Mouse (Mus musculus) spleen, postnatal 4 days (tissue): ENCODE measurements around the gene Slc26a1.
A peak's percentile ranks its signal among the peaks of the same experiment; 100 is the strongest.

Experiments used
- DNase-seq, 2 experiments: peaks; one replicate each; pipeline ENCODE4 v3.0.0; 2022; ENCODE audit warnings: low spot score in 2 of 2

Slc26a1 gene

DNA sequence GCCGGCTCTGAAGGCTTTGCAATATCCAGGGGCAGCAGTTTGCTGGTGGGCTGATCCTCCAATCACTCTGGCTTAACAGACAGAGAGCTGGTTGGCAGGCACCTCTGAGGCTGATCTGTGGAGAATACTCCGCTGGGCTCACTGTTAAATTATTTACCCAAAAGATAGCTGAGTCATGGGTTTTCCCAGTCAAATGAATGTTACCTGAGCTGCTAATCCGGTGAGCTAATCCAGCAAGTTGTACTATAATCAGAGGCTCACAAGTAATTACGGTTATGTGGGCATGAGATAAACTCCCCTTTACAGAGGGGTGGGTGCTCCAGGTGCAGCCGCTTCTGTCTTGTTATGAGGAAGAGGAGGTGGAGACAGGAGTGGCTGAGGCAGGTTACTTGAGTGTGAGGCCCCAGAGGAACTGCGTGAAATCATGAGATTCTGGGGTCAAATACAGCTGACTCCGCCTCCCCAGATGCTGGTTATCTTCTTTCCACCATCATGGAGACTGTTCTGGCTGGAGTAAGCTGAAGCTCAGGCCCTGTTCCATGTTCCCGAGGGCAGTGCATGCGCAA is at the start of gene Slc26a1:
TSS of gene Slc26a1 (minus strand) at position 319 of the 566 bp plus-strand sequence.
- no peak for DNase-seq

DNA sequence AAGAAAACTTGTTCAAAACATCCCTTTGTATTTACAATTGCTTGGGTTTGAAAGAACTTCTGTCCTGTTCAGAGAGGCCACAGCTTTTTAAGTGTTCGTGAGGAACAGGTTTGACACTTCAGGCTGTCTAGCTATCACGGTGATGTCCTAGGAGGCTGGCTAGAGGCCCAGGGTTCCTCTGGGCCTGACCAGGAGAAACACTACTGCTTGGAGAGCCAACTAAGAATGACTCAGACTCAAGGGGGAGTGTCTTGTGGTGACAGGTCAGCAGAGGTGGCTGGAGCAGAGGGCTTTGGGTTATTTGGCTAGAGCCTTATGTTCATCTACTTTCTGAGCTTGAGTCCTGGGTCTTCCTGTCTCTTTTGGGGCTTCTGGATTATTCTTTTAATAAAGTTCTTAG is 48.6 kb upstream of the Slc26a1 start:
- no peak for DNase-seq

DNA sequence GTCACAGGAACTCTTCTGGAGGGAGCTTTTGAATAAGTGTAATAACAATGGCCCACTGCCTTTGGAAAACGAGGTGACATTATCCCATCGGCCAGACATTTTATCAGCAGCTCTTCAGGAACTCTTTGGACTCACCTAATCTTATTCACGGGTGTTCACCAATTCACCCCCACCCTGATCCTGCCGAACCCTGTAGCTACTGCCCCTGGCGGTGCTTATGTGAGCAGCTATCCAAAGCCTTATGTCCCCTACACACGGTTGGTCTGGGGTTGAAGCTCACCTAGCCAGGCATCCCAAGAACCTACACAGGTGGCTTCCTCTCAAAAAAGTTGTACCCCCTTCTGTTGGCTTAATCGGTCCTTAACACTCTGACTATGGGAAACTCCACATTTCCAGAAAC is 44.4 kb upstream of the Slc26a1 start:
- DNase-seq: no peak

DNA sequence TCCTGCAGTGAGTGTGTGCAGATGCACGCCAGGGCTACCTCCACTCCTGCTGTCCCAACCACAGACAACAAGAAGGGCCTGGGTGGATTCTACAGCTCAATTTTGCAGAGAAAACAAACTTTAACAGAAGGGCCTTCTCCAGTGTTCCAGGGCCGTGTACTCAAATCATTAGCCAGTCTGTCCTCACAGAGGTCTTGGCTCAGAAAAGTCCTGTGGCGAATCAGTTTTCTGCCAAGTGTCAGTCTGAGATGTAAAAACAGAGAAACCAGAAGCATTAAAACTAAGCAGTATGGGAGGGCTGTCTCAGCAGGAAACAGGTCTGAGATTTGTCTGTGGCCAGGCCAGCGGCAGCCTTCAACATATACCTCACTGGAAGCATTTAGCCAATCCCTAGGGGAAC is 42.7 kb upstream of the Slc26a1 start:
- no peak for DNase-seq

DNA sequence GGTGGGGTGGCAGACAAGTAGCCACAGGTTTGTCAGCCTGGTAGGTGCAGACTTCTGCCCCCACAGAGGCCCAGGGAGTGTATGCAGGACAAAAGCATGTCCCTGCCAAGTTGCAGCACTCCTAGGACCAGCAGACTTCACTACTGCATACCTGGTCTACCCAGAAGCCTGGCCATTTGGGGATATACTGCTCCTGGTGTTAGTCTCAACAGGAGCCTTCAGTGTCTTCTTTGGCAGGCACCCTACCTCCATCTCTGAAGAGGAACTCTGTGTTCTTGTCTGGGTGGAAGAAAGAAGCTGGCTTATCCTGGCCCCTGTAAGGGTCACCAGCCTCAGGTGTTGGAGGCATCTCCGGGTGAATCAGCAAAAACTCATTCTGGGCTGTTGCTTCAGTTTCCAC is 40.6 kb upstream of the Slc26a1 start:
- no peak for DNase-seq

DNA sequence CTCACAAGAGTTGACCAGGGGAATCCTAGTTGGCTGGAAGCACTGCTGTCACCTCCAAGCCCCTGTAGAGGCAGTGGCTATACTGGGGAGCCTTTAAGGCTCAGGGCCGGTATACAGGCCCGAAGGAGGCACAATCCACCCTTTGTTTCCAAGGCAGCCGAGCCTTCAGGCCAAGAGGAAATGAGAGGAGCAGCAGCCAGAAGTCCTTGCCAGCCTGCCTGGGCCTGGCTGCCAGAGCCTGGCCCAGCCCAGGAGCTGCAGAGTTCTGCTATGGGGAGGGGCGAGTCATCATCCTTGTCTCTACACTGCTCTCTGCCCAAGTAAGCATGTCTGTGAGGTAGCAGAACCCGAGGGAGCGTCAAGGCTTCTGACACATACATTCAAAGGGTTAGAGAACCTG is 38.8 kb upstream of the Slc26a1 start:
- no peak for DNase-seq

DNA sequence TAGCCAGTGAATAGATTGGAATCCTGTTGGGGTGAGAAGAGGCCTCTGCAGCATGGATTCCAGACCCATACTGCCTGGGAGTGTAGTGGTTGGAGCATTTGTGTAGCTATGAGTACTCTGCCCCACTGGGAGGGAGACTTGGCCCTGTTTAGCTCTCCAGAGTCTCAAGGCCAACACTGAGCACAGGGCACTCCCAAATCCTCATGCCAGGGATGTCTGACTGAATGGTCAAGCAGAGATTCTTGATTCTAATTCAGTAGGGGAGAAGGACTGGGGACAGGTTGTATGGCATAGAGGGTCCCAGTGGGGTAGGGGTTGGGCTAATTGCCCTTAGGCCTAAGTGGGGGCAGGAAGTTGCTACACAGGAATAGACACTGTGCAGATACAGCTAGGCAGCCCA is 38.3 kb upstream of the Slc26a1 start:
- no peak for DNase-seq

DNA sequence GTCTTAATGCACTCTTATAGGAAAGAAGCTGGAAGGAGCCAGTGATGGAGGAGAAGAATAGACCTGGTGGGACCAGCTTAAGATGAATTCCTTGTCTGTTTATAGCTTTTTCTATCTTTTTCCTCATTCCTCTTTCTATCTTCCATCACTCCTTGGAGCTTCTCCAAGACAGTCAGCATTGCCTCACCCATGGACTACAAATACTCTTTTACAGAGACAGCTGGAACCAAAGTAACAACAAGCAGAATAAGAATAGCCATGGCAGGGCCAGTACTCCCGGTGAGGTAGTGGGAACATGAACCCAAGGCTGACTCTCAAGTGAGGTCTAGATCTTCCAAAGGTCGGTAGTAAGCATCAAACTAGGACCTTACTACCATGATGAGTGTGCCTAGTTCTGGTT is 37.7 kb upstream of the Slc26a1 start:
- no peak for DNase-seq

DNA sequence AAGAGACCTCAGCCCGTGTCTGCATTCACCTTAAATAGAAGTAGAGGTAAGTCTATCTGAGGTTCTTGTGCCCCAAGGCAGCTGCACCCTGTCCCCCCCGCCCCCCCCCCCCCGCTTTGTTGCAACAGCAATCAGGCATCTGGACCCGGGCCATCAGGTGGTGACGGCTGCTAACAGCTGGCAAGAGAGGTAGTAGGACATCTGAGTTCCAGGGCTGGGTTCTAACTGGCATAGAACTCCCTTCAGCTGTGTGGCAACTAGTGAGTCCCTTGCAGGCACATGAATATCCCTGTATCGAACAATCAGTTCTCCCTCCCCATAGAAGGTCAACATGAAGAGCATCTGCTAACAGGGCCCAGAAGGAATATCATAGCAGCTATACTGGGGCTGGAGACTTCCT is 36.6 kb upstream of the Slc26a1 start:
- DNase-seq: no peak

DNA sequence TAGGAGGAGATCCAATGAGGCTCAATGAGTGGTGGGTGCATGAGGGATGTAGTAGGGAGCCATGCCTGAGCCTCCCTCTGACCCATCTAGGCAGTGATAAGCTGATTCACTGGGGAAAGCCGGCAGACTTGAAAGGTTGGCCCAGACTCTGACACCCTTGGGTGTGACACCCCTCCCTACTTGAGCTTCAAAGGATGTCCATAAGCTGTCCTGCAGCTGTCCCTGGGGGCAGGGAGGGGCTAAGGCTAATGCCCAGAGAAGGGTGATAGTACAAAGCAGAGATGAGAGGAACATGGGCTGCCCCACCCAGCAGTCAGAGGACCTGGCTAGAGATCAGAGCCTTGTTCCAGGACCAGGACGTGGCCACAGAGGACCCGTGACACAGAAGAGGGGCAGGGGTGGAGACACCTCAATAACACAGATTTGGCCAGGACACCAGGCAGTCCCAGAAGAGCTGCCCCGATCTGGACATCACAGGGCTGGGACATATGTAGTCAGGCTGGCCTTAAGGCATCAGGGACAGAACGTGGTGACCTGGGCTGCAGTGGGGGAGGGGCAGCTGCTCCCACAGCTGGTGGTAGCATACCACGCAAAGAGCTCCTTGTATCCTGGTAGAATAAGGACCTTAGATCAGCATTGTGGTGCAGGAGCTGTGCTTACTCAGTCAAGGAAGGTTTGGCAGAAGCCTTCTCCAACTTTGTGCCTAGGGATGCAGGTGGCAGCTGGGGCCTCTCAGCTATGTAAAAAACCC is 33.8 kb upstream of the Slc26a1 start:
- no peak for DNase-seq

DNA sequence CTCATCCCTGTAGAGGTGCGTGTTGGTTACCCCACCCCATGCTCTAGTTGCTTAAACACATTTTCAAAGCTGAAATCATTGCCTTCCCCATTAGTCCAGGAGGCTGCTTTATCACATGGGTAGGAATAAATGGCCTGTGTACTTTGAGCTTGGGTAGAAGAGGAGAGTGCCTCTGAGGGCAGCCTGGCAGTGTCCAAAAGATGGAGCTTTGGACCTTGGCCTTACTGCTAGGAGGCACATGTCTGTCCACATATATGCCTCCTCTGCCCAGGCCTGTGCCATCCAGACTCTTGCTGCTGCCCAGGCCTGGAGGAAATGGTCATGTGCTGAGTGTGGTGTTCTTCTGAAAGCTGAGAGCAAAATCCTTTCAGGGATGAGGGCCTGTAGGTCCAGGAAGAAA is 33.0 kb upstream of the Slc26a1 start:
- no peak for DNase-seq

DNA sequence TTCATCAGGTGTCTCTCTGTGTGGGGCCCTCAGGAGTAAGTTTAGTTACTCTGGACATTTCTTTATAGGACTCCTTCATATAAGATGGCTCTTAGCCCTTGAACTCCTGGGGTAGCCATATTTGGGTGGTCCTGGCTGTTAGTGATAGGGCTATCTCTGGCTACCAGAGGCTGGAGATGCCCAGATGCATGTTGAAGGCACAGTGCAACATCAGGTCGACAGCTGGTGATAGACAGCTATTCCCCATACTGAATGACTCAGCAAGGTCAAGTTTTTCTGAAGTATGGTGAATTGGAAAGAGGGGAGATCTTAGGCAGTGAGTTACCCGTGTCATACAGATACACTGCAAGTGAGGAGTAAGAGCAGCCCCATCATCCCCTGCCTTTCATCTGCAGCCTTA is 32.4 kb upstream of the Slc26a1 start:
- no peak for DNase-seq

DNA sequence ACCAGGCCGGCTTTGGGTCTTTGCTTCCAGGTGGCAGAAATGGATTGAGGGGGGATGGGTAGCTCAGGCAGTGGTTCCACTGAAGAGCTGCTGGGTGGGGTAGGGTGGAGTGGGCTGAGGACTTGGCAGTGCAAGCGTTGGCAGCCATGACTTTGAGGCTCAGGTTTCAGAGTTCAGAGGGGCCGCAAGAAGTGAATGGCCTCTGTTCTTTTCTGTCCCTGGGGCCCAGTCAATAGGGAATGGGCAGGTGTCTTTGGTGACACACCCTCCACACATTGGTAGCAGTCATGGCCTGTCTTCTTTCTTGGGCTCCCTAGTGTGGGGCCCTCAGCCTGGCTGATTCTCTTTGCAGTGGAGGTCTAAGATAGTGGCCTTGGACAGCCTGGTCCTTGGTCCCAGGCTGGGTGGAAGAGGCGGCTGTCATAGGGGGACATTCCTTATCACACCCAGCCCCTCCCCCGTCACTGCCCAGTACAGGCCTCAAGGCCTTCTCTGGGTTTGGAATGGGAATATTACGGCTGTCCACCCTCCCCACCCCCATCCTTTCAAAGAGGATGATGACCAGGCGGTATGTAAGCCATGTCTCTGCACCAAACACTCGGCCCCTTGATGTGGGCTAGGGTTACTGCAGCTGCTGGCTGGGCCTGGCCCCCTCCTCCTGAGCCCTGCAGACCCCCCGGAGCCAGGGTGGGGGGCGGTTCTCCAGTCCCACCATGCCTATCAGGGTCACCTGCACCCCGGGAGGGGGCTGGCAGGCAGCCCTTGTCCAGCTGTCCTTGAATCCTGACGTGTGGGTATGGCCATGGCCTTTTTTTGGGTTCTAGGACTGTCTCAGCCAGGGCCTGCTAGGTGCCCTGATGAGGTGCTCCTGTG is 28.6 kb upstream of the Slc26a1 start:
- no peak for DNase-seq

DNA sequence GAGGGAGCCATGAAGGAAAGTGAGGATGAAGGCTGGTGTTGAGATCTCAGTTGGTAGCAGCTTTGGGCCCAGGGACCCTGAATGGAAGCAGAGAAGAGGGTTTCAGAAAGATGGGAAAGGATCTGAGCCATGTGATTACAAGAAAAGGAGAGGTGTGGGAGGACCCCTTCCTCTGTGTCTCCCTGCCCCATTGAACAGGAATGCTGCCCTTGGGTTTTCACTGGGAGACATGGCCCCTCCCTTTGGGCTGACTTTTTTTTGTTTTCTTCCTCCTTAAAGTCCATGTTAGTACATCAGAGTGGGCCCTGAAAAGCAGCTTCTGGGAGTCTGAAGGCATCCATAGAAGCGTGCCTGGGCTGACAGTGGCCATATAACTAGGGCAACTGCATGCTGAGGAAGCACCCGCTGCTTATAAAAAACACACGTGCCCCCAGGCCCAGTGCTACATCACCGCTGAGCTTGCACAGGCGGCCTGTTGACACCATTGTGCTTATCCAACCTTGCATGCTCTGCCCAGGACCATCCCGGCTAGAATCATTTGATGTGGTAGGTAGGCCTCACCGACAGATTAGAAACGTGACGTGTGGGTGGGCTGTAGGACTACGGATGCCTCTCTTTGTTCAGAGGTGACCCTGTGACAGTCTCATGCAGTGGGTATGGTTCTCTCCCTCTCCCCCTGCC is 26.1 kb upstream of the Slc26a1 start:
- DNase-seq: no peak

DNA sequence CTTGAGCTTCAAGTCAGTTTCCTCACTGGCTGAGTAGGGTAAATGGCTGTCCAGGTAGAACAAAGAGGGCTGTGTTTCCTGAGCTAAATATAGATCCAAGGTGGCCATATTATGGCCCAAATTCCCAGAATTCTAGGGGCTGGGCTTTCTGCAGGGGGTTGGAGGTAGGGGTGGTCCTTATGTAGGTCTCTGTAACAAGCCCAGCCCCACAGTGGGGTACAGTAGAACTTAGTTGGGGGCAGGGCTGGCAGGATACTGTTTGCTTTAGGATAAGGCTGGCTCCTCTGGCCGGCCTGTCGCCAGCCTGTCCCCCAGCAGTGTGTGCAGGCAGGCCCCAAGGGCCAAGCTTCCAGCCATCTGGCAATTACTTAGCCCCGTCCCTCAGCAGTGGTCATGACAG is 25.0 kb upstream of the Slc26a1 start:
- no peak for DNase-seq

DNA sequence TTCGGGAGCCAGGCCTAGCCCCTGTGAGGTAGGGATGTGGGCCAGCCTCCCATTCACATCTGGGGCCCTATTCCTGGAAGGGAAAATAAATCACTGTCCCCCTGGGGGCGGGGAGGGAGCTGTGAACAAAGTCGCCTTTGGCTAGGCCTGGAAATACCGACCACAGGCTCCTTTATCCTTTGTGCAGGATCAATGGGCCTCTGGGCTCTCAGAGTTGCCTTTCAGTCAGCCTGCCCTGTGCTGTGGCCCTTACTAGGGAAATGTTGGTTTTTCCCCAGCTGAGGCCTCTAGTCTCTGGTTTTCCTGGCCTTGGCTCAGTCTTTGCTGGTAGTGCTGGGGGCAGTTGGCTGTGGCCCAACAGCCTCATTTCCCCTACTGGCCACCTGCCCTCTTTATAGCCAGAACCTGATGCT is 22.0 kb upstream of the Slc26a1 start:
- DNase-seq: no peak

DNA sequence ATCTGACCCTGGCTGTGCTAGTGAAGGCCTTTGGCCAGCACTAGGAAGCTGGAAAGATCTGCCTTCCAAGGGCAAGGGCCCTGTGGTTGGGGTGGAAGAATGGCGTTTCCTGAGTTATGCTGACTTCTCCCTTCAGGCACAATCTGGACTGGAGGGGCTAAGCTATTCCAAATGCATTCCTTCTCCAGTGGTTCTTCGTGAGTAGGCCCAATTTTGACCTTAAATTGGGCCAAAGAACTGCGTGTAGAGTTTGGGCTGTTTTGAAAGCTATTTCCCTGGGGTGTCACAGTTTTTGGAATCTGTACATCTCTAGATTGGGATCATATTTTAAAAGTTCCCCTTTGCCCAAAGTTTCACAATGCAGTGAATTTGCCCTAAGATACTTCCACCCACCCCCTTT is 21.2 kb upstream of the Slc26a1 start:
- DNase-seq: no peak

DNA sequence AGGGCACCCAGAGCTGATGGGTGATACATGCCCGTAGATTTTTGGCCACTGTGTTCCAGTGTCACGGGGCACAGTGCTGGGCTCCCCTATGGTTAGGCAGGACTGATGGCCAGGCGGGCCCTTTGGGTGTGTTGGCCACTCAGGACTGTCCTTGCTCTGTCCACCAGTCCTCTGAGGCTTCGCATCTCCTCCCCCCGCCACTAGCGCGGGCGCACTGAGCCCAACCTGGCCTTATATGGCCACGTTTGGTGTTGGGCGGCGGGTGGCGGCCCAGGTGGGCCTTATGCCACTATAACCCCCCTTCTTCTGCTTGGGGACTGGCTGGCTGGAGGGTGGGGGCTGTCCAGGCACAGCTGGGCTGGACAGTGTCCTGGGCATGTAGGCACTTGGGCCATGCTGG is 20.5 kb upstream of the Slc26a1 start:
- DNase-seq: no peak

DNA sequence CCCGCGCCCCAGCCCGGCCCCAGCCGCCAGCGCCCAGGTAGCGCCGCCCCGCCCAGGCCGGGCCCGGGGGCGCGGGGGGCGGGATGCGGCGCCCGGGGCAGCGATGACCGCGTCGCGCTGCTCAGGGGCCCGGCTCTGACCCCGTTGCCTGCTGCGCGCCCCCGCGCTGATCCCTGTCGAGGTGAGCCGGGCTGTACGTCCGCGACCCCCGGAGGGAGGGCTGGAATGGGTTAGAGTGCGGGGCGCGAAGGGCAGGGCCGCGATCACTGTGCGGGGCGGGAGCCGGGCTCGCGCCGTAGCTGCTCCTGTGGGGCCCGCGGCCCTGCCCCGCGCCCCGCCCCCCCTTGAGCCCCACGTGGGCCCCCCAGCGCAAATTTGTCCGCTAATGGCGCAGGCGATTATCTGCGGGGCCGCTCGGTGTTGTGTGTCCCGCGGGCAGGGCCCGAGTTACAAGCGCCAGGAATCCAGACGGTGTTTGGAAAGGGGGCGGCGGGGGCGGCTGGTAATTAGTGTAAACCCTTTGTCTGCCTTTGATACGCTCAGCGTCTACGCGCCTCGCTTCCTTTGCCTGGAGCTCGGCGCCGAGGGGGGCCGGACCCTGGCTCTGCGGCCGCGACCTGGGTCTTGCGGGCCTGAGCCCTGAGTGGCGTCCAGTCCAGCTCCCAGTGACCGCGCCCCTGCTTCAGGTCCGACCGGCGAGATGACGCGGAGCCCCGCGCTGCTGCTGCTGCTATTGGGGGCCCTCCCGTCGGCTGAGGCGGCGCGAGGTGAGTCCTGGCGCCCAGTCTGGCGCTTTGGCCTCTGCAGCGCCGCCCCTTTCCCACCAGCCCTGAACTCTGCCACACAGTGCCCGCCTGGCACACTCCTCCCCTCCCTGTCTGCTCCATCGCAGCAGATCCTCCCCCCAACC is 19.2 kb upstream of the Slc26a1 start:
- peak; percentile 44 to 79 for DNase-seq

DNA sequence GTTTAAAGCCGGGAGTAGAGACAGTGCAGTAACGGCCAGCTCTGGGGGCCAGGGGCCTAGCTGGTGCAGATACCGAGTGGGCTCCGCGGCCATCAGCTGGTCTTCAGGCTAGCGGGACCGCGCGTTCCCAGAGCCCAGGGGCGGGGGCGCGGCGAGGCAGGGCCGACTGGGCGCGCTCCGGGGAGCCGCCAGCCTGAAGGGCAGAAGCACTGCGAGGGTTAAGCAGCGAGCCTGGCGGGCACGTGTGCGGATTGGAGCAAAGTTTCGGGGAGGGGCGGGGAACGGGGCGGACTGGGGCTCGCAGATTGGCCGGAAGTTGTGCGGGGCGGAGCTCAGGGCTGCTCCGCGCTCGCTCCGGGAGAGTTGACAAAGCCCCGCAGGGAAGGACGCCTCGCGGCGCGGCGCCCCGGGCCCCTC is 18.5 kb upstream of the Slc26a1 start:
- DNase-seq: peak; percentile 87 to 92

DNA sequence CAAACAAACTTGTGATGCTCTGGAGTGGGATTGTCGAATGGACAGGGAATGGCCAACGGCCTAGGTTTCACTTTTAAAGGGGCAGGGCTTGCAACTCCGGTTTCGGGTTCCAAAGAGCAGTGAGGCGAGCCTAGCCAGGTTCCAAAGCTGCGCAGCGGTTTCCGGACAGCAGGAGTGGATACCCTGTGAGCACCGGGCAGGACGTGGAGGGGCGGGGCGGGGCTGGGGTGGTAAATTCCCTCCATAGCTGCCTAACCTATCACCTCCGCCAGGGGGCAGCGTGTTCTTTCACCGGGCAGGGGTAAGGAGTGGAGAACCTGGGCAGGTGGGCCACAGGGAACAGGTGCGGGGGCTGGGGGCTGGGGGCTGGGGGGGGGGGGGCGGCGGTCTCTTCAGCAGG is 16.9 kb upstream of the Slc26a1 start, which contains the start of gene Fgfrl1:
TSS of gene Fgfrl1 (plus strand) at position 112 of the 400 bp plus-strand sequence.
- DNase-seq: peak; percentile 76 to 89
